Mouse (Mus musculus) spleen, adult 12 weeks (tissue): ENCODE results near the gene 9230104L09Rik.

Experiments
- DNase-seq: peaks from one replicate; pipeline ENCODE4 v3.0.0; 2022; ENCODE audit warnings: low spot score

9230104L09Rik gene

DNA sequence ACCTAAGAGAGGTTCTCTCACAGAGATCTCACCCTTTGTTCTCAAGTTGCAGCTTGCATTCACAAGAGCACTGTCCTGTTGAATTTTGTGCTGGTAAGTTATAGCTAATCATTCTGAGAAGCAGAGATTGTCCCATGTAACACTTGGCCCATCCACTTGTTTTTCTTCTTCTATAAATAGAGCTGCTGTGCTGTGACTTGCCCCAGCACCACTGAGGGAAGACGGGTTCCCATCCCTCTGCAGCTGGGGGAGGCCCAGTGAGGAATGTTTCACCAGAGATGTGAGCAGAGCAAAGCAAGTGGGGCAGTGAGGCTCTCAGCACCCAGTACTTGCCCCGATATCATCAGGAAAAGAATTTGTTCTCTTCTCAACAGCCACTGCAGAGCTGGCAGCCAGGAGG, at the start of gene 9230104L09Rik:
Gene 9230104L09Rik, minus strand, starts transcription at position 73 of the 400 bp plus-strand sequence.
- no peak for DNase-seq

- DNase-seq: peak; percentile 38
Observed at GRCm38 (mm10) chr2:148902286-148902685, 37.4 kb upstream of the 9230104L09Rik start.

DNA sequence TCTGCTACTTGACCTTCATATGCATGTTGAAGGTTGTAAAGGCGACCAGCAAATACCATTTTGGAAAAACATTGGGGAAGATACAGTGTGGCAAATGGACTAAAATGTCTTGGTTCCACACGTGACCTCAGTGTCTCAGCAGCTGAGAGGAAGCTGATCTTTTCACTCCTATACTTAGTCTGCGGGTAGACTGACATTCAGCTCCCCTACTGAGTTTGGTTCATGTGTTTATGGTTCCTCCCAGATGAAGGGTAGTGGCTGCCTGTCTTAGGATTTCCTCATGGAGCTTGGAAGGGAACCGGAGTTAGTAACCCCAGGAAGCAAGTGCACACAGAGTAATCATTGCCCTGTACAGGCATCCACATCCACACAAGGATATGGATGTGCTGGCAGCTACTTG, 35.5 kb upstream of the 9230104L09Rik start:
- DNase-seq: no peak

DNA sequence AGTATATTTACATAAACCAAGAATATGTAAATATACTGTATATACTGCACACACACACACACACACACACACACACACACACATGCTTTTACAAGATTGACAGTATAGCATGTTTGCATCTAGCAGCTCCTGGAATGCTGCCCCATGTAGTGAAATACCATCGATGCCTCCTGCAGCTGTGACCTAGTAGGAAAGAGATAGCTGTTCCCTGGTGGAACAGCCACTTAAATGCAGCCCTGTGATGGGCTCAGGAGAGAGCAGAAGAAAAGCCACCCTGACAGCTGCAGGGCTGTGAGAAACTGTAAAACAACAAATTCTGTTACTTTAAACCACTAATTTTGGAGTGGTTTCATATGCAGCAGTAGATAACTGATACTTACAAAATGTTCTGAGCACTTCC, 31.4 kb upstream of the 9230104L09Rik start:
- DNase-seq: no peak

DNA sequence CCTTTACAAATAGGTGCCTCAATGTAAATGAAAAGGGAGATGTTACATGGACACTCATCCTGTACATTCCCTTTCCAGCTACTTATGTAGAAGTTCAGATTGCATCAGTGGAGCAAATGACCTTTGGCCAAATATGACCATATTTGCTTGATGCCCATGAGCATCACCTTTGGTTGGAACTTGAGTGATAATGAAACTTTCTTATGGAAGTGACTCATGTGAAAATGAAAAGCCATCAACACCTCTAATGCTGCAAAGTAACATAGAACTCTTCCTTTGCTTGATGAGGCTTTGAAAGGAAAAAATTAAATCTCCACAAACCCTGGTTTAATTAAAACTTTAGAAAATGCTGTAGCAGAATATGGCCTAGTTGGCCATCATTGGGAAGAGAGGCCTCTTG, 28.3 kb upstream of the 9230104L09Rik start:
- DNase-seq: no peak

DNA sequence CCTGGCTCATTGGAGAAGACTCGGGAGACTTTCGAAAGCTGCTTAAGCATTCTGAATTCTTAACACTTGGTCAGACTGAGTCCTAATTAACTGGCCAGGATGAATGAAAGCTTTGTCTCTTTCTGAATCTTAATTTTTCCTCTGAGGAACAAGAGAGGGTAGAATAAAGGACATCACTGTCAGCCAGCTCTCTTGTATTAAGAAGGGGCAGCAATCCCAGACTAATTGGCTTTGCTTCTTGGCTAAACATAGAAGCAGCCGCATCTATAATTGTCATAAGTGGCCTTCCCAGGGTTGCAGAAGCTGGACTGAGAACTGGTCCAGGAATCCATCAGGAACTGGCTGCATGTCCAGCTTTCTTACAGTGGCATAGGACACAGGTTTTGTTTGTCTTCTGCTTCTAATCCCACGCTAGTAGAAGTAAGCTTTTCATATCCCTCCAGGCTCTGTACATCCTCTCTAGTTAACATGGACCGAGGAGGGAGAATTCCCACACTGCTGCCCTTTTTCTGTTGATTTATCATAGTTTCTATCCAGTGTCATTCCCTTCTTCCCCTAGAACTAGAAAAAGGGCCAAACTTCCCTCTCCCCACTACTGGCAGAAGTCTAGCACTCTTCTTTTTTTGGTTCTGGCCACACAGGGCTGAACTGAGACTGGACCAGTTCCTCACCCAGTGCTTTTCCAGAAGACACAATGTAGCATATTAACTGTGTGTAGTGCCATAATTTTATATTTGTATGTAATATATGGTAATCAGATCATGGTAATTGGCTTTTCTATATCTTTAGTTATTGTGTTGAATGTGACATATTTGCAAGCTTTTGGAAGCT, 25.4 kb upstream of the 9230104L09Rik start:
- DNase-seq: no peak

DNA sequence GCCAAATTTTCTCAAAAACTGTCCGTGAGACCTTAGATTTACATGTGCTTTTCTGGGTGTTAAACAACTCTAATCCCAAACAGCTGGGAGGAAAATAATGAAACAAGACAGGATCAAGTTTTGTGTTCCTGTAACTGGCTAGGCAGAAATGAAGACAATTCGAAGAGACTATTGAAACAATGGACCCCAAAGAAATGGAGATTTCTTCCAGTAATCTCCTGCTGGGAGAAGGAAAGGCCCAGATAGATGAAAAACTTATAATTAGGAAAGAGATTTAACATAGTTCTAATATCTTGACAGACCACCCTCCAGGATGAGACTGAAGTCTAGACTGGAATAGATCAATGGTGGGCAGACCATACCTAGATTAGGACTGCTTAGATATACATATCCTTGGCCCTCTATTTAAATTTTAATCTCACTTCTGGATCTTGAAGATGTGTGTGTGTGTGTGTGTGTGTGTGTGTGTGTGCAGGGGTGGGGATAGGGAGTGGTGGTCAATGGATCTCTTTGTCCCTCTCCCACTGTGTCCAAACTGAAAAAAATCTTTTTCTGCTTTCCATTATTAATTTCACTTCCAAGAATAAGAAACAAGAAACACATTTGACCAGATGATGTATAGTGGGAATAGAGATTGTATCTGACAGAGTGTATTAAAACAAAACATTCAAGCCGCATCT, 24.6 kb upstream of the 9230104L09Rik start:
- no peak for DNase-seq

DNA sequence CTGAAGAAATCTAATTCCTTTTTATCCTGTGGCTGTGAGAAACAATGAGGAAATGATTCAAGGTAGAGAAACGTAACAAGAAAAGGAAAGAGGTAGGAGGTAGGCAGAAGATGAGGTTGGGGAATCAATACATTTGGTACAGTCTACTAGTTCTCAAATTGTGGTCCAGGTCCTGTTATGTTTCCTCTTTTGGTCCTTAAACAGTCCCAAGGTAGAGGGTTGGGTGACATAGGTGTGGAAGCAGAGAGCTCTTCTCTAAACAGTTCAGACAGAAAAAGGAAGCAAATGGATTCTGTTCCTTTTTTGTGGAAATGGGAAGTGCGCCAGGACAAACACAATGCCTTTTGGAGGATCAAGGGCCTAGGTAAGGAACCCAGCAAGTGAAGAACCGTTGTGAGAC, 24.0 kb upstream of the 9230104L09Rik start:
- DNase-seq: no peak

DNA sequence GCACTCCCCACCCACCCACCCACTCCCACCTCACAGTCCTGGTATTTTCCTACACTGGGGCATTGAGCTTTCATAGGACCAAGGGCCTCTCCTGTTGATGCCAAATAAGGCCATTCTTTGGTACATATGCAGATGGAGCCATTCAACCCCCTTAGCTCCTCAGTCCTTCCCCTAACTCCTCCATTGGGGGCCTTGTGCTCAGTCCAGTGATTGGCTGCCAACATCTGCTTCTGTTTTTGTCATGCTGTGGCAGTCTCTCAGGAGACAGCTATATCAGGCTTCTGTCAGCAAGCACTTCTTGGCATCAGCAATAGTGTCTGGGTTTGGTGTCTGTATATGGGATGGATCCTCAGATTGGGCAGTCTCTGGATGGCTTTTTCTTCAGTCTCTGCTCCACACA, 19.9 kb upstream of the 9230104L09Rik start:
- no peak for DNase-seq

- no peak for DNase-seq
Observed at GRCm38 (mm10) chr2:148879199-148879598, 14.4 kb upstream of the 9230104L09Rik start.

- no peak for DNase-seq
Observed at GRCm38 (mm10) chr2:148878641-148879130, 13.8 kb upstream of the 9230104L09Rik start.

DNA sequence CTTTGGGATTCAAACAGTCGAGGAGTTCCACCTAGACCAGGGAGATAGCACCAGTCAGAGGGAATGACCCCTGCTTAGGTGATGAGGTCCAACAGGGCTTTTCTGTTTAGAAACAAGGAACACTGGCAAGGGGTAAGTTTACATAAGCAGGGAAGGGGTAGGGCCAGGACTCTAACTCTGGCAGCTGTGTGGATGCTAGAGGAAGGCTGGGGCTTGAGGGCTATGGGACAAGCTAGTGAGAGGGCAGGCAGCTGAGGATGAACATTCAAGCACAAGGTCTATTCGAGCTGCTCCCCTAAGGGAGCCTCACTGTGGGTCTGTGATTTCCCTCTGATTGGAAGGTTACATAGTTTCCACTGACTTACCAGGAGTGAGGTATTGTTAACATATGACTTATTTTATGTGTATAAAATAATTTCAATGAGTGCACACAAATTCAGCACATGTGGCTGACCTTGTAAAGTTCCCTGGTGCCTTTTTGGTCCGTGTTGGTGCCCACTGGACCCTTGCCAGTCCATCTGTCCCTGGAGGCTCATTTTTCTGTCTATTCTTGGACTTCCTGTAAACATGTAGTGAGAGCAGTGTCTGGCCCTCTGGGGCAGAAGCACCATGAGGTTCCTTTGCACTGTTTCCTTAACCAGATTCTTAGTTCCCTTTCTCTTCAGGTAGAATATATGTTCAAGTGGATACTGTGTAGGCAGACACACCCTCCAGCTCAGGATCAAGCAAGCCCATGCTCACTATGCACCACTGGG, 12.4 kb upstream of the 9230104L09Rik start:
- DNase-seq: no peak

GRCm38 (mm10) chr2:148875335-148875811, 10.5 kb upstream of the 9230104L09Rik start, which contains the start of gene Cst3:
Gene Cst3 (minus strand): TSS chr2:148875692.
- peak; percentile 72 for DNase-seq

DNA sequence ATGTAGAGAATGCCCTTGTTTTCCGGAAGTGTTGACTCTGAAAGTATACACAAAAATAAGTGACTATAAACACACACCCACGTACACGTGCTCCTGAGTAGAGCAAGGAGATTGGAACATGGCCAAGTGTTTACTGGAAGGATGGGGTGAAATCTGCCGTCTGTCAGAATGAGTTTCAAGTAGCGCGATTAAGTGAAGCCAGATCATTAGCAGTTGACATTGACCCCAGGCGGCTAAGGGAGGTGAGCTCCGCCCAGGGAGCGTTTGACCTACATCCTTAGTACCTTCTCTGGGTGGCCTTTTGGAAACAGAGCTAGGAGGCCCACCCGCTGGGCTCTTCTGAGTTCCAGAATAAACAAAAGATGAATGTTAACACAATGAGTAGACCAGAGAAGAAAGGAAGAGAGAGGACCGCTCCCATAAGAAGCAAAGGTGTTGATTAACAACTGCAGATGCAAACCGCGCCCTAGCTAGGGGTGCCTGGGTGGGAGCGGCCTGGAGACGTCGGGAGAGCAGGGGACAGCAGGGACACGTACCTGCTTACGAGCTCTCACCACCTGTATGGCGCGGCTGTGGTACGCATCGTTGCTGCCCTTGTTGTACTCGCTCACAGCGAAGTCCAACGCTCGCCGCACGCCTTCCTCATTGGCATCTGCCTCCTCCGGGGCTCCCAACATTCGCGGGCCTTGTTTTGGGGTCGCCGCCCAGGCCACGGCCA, 9.9 kb upstream of the 9230104L09Rik start:
- DNase-seq: no peak

- no peak for DNase-seq
Observed at GRCm38 (mm10) chr2:148874224-148874616, 9.4 kb upstream of the 9230104L09Rik start.

DNA sequence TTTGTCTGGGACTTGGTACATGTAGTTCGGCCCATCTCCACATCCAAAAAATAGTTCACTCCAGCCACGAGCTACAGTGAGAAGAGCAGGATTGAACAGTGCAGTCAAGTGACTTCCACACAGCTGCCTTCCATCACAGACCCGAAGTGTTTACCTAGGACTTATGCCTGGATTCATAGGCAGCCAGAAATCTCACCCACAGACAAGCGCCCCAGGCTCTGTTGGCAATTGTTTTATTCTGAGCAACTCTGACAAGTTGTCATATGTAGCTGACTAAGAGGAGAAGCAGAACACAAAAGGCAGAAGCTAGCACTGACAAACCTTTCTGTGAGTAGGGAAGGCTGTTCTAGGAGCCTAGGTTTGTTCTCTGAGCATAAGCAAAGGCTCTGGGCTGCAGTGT, 8.0 kb upstream of the 9230104L09Rik start:
- DNase-seq: no peak

GRCm38 (mm10) chr2:148870526-148870925, 5.7 kb upstream of the 9230104L09Rik start:
- DNase-seq: no peak

GRCm38 (mm10) chr2:148868959-148869358, 4.1 kb upstream of the 9230104L09Rik start:
- DNase-seq: no peak

- DNase-seq: no peak
Observed at GRCm38 (mm10) chr2:148861693-148862092, 3.1 kb downstream of the 9230104L09Rik start.

DNA sequence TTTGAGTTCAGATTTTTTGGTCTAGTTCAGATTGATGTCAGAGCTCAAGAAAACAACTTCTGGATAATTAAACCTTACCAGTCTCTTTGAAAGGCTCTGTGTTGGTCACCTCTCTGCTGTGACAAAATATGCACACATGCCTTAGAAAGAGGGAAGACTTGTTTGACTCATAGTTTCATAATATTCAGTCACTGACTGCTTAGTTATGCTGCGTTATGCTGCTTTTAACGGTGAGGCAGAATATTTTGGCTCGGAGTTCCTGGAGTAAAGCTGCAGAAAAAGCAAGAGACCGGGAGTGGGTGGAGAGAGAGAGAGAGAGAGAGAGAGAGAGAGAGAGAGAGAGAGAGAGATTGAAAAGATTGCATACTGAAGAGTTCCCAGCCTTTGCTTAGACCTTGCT, 3.8 kb downstream of the 9230104L09Rik start:
- no peak for DNase-seq

- no peak for DNase-seq
Observed at GRCm38 (mm10) chr2:148857506-148857905, 7.3 kb downstream of the 9230104L09Rik start.
